Mouse (Mus musculus) kidney, postnatal 14 days (tissue): ENCODE measurements around the gene Cmbl.
A peak's percentile ranks its signal among the peaks of the same experiment; 100 is the strongest.

ENCODE experiments used
- DNase-seq: peaks from one replicate; pipeline ENCODE4 v3.0.0; 2022; ENCODE audit warnings: mixed read lengths

The Cmbl gene

DNA sequence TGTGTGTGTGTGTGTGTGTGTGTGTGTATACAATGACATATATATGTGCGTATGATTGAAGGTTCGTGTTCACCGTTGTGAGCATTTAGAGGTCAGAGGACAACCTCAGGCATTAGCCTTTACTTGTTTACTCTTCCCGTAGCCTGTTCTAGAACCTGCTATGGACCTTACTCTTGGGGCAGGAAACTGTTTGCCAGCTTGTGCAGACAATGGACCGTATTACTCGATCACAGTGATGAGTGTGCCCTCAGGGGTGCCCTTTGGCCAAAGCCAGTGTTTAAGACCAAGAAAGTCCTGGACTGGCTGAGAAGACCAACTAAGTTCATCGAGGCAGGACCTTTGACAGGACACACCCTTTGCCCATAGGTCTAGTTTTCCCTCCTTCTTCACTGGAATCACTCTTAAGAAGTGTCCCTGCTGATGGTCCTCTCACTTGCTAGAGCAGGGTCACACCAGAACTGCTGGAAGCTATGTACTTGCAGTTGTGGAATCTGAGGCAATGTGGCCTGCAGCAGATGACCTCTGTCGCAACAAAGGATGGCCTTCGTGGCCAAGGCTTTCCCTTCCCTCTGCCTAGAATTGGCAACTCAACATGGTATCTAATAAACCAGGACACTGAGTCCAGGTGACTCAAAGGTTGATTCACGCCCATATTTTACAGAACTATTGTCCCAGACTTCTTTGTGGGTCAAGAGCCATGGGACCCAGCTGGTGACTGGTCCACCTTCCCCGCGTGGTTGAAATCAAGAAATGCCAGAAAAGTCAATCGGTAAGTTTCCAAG lies 18.3 kb downstream of the Cmbl start:
- no peak for DNase-seq

- no peak for DNase-seq
Measured at GRCm38 (mm10) chr15:31585238-31585637, 20.0 kb downstream of the Cmbl start.

GRCm38 (mm10) chr15:31586088-31586487 lies 20.9 kb downstream of the Cmbl start:
- no peak for DNase-seq

DNA sequence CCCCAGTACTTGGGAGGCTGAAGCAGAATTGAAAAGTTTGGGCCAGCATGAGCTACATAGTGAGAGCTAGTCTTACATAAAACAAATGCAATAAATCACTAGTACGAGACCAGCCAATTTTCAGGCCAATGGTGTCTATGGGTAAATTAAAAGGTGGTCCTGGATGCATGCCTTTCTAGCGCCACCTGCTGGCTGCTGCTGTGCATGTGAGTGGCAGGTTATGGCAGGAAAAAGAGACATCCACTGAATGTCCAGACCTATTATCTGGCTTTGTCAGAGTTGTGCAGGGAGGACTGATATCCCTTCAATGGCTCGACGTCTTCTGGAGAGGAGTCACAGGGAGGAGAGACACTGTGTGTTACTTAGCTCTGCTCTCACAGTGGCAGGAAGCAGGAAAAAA lies 21.3 kb downstream of the Cmbl start:
- peak; percentile 91 for DNase-seq

- DNase-seq = no peak
Measured at GRCm38 (mm10) chr15:31587789-31588188, 22.6 kb downstream of the Cmbl start.

GRCm38 (mm10) chr15:31588989-31589640 lies 23.9 kb downstream of the Cmbl start:
- DNase-seq = peak; percentile 59

GRCm38 (mm10) chr15:31590176-31590575 lies 25.0 kb downstream of the Cmbl start:
- no peak for DNase-seq

GRCm38 (mm10) chr15:31592531-31592930 lies 27.3 kb downstream of the Cmbl start:
- DNase-seq = no peak

DNA sequence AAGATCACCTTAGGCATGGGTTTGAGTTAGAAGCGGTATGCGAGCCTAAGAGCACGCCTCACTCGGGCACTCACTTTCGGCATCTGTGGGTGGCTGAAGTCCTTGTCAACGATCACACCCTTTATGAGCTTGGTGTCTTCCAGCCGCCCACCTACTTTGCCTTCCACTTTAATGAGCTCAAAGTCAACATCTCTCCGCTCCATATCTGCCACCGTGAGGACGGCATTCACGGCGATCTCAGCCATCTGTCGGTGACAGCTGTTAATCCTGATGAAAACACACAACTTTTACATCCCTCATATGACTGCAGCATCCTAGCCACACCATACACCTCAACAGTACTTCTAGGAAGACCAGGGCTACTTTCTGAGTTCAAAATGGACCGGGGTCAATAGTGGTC lies 29.1 kb downstream of the Cmbl start:
- no peak for DNase-seq

DNA sequence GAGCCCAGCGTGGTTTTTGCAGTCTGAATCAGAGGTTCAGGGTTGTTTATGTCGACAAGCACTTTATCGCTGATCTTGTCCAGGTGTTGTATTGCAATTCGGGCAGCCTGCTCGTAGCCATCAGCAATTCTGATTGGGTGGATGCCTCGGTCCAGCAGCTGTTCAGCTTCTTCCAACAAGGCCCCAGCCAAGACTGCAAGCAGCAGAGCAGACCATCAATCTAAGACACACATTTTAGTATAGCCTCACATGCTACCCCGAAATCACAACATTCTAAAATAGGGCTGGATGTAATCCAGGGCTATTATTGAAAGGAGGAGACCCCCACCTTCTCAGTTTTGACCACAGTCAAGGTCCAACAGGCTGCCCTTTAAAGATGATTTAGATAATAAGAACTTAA lies 30.5 kb downstream of the Cmbl start:
- no peak for DNase-seq

DNA sequence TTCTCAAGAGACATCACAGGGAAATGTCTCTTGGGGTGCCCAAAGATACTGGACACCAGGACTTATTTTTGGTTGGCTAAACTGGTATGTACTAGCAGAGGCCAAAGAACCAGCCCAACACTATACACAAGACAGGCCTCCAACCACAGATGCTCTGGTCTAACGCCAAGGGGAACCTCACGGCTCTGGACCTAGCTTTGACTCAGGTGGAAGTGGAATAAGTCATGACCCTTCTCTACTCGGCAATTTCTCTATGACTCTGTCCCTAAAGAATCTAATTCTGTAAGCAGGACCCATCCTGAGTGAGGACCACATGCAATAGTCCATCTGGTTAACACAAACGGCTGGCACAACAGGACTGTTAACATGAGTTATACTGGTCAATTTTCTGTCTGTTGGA lies 34.6 kb downstream of the Cmbl start:
- no peak for DNase-seq

- DNase-seq = no peak
Measured at GRCm38 (mm10) chr15:31601279-31601645, 36.1 kb downstream of the Cmbl start.

DNA sequence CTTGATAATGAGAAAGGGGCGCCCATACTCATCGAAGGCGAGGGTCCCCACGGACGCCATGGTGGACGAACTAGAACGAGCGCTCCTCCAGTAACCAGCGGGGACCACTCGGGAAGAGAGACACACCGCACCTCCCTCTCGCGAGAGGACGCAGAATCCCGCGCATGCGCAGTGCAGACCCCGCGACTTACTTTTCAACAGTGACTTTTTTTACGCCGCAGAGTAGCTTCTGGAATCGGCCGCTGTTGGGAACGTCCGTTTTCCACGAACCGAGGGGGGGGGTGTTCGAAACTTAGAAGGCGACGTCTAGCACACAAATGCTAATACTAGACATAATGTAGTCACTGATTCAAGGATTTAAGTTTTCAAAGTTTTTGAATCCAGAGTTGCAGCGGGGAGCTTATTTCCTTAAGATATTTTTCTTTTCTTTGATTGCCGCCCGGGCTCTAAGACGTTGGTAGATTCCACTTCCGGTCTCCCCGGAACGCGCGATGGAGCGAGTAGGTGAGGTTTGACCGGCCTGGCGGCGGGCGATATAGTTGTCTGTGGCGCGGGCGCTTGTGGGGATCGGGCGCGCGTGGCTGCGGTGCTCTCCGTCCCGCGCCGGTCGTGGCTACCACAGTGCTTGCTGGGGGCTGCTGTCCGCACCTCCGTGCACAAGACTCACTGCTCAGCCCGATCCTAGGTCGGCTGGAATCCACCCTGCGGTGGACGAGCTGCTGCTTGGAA lies 36.6 kb downstream of the Cmbl start, which contains the start of the genes Cct5 and Fam173b:
Cct5 (minus strand) TSS at position 159 of the 729 bp plus-strand sequence.
Fam173b (plus strand) TSS at position 207 of the 729 bp plus-strand sequence.
- peak; percentile 98 for DNase-seq

- peak; percentile 57 for DNase-seq
Measured at GRCm38 (mm10) chr15:31602426-31602825, 37.2 kb downstream of the Cmbl start.

DNA sequence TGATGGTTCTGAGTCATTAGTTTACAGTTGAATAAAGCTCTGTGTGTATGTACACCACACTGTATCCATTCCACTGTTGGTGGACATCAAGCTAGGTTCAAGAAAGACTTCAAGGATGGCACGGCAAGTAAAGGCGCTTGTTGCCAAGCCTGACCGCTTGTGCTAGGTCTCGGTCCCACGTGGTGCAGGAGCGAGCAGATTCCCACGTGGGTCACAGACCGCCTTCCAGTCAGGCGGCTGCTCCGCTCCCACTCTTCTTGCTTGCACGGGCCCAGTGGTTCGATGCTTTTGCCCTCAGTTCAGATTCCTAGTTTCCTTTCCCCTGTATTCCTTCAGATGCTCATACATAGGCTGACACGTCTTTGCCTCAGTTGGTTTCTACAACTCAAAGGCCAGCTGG lies 37.9 kb downstream of the Cmbl start:
- no peak for DNase-seq

DNA sequence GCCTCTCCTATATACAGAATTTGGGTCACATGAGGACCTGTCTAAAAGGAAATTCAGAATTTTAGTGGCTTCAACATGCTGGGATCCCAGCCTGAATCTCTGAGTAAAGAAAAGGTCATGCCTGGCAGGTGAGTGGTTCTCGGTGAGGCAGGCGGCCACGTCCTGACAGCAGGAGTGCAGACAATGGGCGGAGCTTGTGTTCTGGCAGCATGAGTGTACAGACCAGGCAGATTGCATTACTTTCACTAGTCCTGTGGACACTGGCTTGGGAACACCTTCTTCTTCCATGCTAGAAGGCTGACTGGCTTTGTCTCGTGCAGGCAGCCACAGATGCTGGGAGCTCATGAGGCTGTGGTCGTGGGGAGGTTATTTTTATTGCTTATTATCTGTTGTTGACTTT lies 41.6 kb downstream of the Cmbl start:
- DNase-seq = peak; percentile 50

DNA sequence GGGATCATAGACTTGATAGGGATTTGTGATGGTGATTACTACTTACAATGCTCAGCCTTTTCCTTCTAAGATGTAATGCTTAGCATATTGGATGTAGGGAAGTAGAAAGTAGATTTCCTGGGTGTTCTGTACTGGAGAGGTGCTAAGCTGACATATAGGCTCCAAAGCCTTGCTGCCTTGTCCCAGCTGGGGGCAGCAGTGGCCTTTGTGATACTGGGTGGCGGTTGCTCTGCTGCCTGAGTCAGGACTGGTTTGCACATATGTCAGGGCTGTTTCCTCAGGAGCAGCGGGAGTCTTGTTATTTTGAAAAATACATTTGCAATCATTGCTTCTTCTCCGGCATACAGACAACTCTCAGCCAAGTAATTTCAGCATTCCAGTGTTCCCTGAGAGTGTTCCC lies 45.8 kb downstream of the Cmbl start:
- DNase-seq = peak; percentile 41

GRCm38 (mm10) chr15:31611976-31612375 lies 46.8 kb downstream of the Cmbl start:
- DNase-seq = no peak

DNA sequence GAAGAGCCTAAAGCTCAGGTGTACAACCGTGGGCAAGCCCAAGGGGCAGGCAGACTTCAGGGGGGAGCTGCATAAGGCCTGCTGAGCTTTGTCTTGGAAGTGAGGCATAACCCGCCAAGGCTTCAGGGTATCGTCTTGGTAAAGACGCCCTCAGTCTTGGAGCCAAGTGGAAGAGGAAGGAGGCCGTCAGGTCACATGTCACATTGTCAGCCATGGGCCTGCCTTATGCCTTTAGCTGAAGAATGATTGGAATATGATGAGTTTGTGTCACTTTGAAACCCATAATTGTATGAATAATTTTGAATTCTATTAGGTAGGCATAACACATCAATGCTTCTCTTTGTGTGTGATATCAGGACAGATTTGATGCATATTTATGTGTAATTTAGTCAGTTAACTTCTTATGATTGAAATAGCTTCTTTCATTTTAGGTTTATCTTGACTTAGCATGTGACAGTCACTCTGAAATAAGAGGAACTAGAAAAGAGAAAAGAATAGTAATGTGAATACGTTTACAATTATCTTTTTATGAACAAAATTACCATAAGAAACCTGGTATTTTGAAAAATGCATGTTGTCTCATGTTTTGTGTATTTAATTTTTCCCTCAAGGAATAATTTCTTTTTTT lies 48.8 kb downstream of the Cmbl start:
- DNase-seq = no peak

GRCm38 (mm10) chr15:31614666-31615065 lies 49.5 kb downstream of the Cmbl start:
- DNase-seq = no peak

GRCm38 (mm10) chr15:31617261-31617660 lies 52.1 kb downstream of the Cmbl start:
- DNase-seq = no peak

GRCm38 (mm10) chr15:31619521-31619920 lies 54.3 kb downstream of the Cmbl start:
- no peak for DNase-seq
